Mouse (Mus musculus) midbrain, embryonic 16.5 days (tissue): ENCODE measurements at regions not wholly inside any gene's neighbourhood (a gene's known extent, or its start where the extent isn't known, plus 50 kb on each side); places are given as distances from the start of the nearest gene placed in this dataset.

Source experiments
- ATAC-seq: fragments of 200-750 bp; cut with Nextera tagmentation; 2 replicates; pipeline ENCODE4 v1.8.0; 2017; ENCODE audit warnings: moderate TSS enrichment
- H3K27ac ChIP-seq: fragments of 300-500 bp; sonication (generic); 2 replicates; pipeline ENCODE4 v1.5.1; 2014; ENCODE audit warnings: mild to moderate bottlenecking, low read length, mixed read lengths
- H3K27me3 ChIP-seq: fragments of 300-500 bp; sonication (generic); 2 replicates; pipeline ENCODE4 v1.6.1; 2014; ENCODE audit warnings: low read depth, low read length, mixed read lengths; ENCODE audit not compliant: control insufficient read depth, insufficient read depth
- H3K36me3 ChIP-seq: fragments of 300-500 bp; sonication (generic); 2 replicates; pipeline ENCODE4 v1.6.1; 2014; ENCODE audit warnings: mild to moderate bottlenecking, low read length, moderate library complexity, mixed read lengths; ENCODE audit not compliant: control insufficient read depth, insufficient read depth
- H3K4me1 ChIP-seq: fragments of 300-500 bp; sonication (generic); 2 replicates; pipeline ENCODE4 v1.6.1; 2014; ENCODE audit warnings: mild to moderate bottlenecking, low read length, mixed read lengths; ENCODE audit not compliant: control insufficient read depth, insufficient read depth
- H3K4me2 ChIP-seq: fragments of 300-500 bp; sonication (generic); 2 replicates; pipeline ENCODE4 v1.6.1; 2014; ENCODE audit warnings: mild to moderate bottlenecking, low read length, mixed read lengths
- H3K4me3 ChIP-seq: fragments of 300-500 bp; sonication (generic); 2 replicates; pipeline ENCODE4 v1.5.1; 2014; ENCODE audit warnings: low read depth, mild to moderate bottlenecking, low read length, moderate library complexity, mixed read lengths
- H3K9ac ChIP-seq: fragments of 300-500 bp; sonication (generic); 2 replicates; pipeline ENCODE4 v1.6.1; 2014; ENCODE audit warnings: low read depth, low read length, mixed read lengths
- H3K9me3 ChIP-seq: fragments of 300-500 bp; sonication (generic); replicated peaks from 2 replicates; pipeline ENCODE4 v1.6.1; 2014; ENCODE audit warnings: mild to moderate bottlenecking, low read length, mixed read lengths; ENCODE audit not compliant: control insufficient read depth, poor library complexity, severe bottlenecking
- WGBS: fragments of 180-500 bp; shearing (Covaris S2); extraction: QIAGEN DNeasy Blood & Tissue Kit; methylation state at CpG from one replicate; pipeline ENCODE4 v1.1.7; 2014; 5-methylcytosine and 5-hydroxymethylcytosine counted together

DNA sequence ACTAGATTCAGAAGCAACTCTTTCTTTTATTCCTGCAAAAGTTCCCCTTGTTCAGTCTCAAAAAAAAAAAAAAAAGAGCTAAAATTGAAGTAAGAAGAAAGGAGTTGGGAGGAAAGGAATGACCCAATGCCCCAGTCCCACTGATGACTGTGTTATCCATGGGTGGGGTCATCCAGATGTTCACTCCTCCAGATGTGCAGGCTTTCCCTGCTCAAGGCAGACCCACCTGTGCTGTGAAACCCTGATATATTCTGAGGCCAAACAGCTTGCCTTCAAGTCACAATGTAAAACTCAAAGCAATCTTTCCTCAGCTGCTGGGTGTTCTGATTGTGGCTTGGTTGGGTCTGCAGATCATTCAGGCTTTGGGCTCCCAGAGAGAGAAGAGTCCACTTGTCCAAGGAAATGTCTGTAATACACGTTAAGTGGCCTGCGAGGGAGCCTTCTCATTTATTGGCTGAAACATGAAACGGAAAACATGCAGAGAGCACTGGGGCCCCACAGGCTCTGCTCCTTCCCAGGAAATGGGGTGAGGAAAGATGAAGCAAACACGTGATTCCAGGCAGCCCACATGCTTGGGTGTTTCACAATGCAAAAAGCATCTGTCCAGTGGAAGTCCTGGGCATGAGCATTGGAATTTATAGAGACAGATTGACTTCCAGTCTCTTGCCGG lies 296.6 kb downstream of the Nuak1 start:
- no peak overlapping the region for H3K4me2 ChIP-seq
- H3K27me3 ChIP-seq, result no peaks in the 10 kb centered on the region
- no peak for ATAC-seq
- H3K9me3 ChIP-seq, result peaks cover 2% of the 10 kb centered on the region; the same call in 1 of the 2 replicates
- no peak overlapping the region for H3K9ac ChIP-seq
- H3K27ac ChIP-seq, result no peak overlapping the region
- H3K4me1 ChIP-seq, result no peaks in the 10 kb centered on the region
- 60% methylated on average over 5 of the region's 5 CpGs for WGBS
- no peak overlapping the region for H3K4me3 ChIP-seq
- no peaks in the 10 kb centered on the region for H3K36me3 ChIP-seq

DNA sequence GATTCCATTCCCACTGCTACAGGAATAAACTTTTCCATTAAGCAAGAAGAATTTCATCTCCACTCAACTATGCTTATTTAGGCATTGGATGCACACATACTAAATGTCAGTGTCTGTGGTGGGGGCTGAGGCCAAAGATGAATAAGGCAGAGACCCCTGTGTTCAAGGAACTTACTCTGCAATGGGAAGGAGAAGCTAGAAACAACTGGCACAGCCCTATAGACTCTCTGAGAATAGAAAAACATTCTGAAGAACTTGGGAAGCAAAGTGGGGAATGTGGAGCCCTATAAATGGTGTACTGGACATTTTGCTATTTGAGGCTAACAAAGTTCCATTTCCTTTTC lies 296.1 kb downstream of the Nuak1 start:
- Histone ChIP-seq H3K4me2 (no peak overlapping the region), H3K4me1 (no peaks in the 10 kb centered on the region), H3K9ac (no peak overlapping the region), H3K9me3 (peaks cover 2% of the 10 kb centered on the region; the same call in 1 of the 2 replicates), H3K4me3 (no peak overlapping the region), H3K36me3 (no peaks in the 10 kb centered on the region), H3K27me3 (no peaks in the 10 kb centered on the region), H3K27ac (no peak overlapping the region)
- no peak for ATAC-seq

DNA sequence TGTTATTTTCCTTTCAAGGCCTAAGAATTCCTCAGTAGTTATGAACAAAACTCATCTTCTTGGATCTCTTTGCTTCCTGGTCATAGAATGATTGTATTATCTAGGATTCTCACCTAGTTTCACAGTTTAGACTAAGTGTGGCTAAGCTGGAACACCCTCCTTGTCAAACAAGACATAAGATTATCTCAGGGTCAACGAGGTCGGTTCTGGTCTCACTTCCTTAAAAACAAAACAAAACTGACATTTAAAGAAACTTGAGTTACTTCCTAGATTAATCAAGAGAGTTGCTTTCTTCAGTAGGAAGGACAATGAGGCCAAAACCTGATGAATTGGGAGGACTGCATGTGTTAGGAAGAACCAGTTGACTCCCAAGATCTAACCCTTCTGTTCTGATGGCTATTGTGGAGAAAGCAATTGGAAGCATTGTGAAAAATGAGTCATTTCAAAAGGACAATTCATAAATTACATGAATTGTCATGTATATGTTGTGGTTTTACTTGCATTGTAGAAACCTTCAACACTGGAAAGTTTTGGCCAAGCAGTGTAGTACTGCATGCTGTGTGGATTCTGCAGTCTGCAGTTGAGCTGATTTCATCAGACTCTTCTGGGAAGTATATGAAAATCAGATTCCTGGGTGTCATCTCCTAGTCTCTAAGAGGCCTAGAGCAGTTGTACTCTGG lies 293.0 kb downstream of the Nuak1 start:
- Histone ChIP-seq H3K36me3 (no peaks in the 10 kb centered on the region), H3K9me3 (no peaks in the 10 kb centered on the region), H3K9ac (no peak overlapping the region), H3K27ac (no peak overlapping the region), H3K4me3 (no peak overlapping the region), H3K4me1 (no peaks in the 10 kb centered on the region), H3K4me2 (no peak overlapping the region), H3K27me3 (no peaks in the 10 kb centered on the region)
- 86% methylated on average over 2 of the region's 2 CpGs for WGBS
- ATAC-seq, result no peak

DNA sequence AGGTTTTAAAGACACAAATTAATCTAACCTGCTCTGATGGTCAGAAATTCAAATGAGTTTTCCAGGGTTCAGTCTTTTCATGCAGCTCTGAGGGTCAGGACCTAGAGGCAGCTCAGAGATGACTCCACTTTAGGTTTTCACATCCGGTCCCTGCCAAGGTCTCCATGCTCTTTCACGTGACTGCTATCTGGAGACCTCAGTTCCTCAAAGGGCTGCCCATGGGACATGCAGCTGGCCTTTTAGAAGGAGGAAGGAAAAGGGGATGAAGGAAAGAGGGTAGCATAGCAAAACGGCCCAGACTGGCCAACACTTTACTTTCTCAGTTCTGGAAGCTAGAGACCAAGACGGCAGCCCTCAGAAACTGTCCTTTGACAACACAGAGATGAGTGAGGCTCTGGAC lies 276.6 kb downstream of the Nuak1 start:
- 82% methylated on average over 4 of the region's 4 CpGs for WGBS
- Histone ChIP-seq H3K27me3 (no peaks in the 10 kb centered on the region), H3K9ac (no peak overlapping the region), H3K4me3 (no peak overlapping the region), H3K4me1 (no peaks in the 10 kb centered on the region), H3K9me3 (no peaks in the 10 kb centered on the region), H3K27ac (no peak overlapping the region), H3K36me3 (no peaks in the 10 kb centered on the region), H3K4me2 (no peak overlapping the region)
- no peak for ATAC-seq

DNA sequence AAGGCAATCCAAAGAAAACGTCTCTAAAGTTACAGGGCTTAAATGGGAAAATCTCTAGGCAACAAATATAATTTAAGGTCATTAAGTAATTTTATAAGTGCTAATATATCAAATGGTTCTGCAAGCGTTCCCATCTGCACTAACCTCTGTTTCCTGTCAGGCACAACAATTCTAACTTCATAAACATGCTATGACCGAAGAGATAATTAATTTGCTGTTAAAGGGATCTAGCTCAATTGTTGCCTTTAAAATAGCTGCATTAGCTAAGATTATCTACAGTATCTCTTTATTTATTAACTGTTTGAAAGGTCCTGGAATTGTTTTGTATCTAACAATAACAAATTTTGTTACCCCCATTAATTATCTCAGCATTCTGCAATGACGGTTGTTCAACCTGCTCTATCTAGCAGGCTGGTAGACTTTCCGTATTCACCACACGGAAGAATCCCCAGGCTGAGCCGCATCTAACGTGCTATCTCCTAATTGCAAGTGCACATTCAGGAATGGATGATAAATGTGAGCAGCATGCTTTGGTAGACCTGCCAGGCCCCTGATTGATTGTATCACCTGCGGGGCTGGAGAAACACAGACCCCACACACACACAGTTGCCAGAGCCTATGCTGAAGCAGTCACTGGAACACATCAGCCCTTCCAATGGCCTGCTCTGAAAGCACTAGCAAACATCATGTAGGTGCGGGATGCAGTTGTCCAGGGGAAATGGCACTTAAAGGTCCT lies 274.4 kb downstream of the Nuak1 start:
- H3K9me3 ChIP-seq, result no peaks in the 10 kb centered on the region
- H3K4me1 ChIP-seq, result no peaks in the 10 kb centered on the region
- no peaks in the 10 kb centered on the region for H3K27me3 ChIP-seq
- no peak overlapping the region for H3K9ac ChIP-seq
- 92% methylated on average over 10 of the region's 10 CpGs for WGBS
- ATAC-seq, result no peak
- no peak overlapping the region for H3K4me3 ChIP-seq
- H3K27ac ChIP-seq, result no peak overlapping the region
- H3K4me2 ChIP-seq, result no peak overlapping the region
- no peaks in the 10 kb centered on the region for H3K36me3 ChIP-seq

DNA sequence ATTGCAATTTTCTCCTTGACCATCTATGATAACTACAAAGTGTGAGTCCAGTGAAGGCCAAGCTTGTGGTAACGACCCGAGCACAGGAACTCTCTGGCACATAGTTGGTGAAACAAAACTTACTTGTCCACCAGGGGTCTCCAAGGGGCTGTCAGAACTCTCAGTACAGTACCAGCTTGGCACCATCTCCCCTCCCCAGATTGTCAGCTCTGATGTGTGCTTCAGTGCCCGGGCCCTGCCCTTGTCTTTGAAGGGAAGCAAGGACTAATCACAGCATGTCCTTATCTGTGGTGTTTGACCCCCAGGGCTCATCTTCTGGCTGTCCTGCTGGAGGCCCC lies 273.9 kb downstream of the Nuak1 start:
- H3K27me3 ChIP-seq, result no peaks in the 10 kb centered on the region
- H3K9ac ChIP-seq, result no peak overlapping the region
- H3K4me1 ChIP-seq, result no peaks in the 10 kb centered on the region
- no peak overlapping the region for H3K4me3 ChIP-seq
- H3K4me2 ChIP-seq, result no peak overlapping the region
- peak; percentile 71; the same call in 1 of the 2 replicates for ATAC-seq
- no peak overlapping the region for H3K27ac ChIP-seq
- H3K36me3 ChIP-seq, result no peaks in the 10 kb centered on the region
- WGBS, result 59% methylated on average over 3 of the region's 3 CpGs
- H3K9me3 ChIP-seq, result no peaks in the 10 kb centered on the region

DNA sequence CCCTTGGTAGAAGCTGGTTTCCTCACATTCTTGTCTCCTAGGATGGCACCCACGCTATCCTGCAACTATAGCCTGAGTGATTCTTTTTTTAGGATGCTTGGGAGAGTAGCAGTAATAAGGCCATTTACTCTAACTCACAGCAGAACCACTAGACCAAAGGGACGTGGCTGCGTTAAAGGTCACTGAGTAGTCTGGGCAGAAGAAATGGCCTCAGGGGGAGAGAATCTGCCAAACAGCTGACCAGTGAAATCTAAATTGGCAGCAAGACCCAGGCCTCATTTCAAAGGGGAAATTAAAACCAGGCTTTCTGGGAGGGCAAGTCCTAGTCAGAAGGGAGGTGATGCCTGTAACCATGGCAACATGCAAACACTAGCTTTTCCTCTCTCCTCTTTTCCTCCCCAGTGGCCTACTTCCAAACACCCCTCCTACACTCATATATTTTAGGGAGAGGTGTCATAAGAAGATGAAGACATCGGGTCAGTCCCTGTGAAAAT lies 267.5 kb downstream of the Nuak1 start:
- H3K4me1 ChIP-seq, result 0 out of 2 replicates have a peak, but pooled peaks cover 3% of the 10 kb centered on the region
- ATAC-seq, result peak; percentile 54; the same call in 1 of the 2 replicates
- no peaks in the 10 kb centered on the region for H3K27me3 ChIP-seq
- no peak overlapping the region for H3K27ac ChIP-seq
- no peaks in the 10 kb centered on the region for H3K9me3 ChIP-seq
- 46% methylated on average over 4 of the region's 4 CpGs for WGBS
- H3K36me3 ChIP-seq, result no peaks in the 10 kb centered on the region
- H3K9ac ChIP-seq, result no peak overlapping the region
- no peak overlapping the region for H3K4me2 ChIP-seq
- no peak overlapping the region for H3K4me3 ChIP-seq

DNA sequence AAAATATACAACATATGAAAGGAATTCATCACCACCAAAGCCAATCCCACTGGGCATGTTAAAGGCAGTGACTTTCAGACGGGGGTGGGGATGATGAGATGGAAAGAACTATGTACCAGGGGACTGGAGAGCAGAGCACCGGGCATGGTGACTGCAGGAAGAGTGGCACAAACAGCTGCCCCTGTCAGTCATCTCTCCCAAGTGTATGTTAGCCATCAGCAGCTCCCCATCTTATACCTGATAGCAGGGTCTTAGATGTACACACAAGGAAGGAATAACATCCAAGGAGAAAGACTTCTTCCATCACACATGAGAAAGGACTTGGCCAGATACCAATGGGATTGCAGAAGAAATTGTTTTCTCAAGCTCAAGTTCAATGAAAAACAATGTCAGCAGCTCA lies 257.2 kb downstream of the Nuak1 start:
- Histone ChIP-seq H3K4me2 (no peak overlapping the region), H3K4me1 (no peaks in the 10 kb centered on the region), H3K9me3 (no peaks in the 10 kb centered on the region), H3K9ac (no peak overlapping the region), H3K27me3 (no peaks in the 10 kb centered on the region), H3K36me3 (no peaks in the 10 kb centered on the region), H3K27ac (no peak overlapping the region), H3K4me3 (no peak overlapping the region)
- WGBS, result 72% methylated on average over 2 of the region's 2 CpGs
- ATAC-seq, result no peak

DNA sequence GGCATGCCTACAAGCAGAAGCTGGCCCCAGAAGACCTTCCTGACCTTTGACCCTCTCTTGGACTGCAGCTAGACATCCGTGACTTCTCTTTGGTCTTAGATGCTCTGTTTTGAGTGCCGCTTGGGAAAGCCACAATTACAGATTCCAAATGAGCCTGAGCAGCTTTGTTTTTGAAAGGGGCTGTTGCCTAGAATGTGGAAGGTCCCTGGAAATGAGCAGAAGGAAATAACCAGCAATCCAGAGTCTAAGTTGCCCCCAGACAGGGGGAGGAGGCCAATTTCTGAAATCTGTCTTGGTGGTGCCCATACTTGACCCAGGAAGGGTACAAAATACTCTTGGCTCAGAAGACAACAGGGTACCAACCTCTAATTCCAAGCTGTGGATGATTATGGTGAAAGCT lies 253.9 kb downstream of the Nuak1 start:
- no peak for ATAC-seq
- no peaks in the 10 kb centered on the region for H3K27me3 ChIP-seq
- no peaks in the 10 kb centered on the region for H3K9me3 ChIP-seq
- H3K27ac ChIP-seq, result no peak overlapping the region
- H3K4me2 ChIP-seq, result no peak overlapping the region
- H3K4me1 ChIP-seq, result no peaks in the 10 kb centered on the region
- H3K9ac ChIP-seq, result no peak overlapping the region
- H3K36me3 ChIP-seq, result no peaks in the 10 kb centered on the region
- no peak overlapping the region for H3K4me3 ChIP-seq
- WGBS, result 55% methylated on average over 2 of the region's 2 CpGs
